Mouse (Mus musculus): ENCODE data around the gene Lingo3. TPM values are rescaled to one million over a fixed set of nuclear protein-coding genes. Genes with fewer than 3 reads are reported as not detected.

Lingo3 gene
- 0.07 and 0.10 TPM in 2 replicates for polyA plus RNA-seq (2015; fragmentation: Nextera tagmentation; extraction: Ambion mirVana)

DNA sequence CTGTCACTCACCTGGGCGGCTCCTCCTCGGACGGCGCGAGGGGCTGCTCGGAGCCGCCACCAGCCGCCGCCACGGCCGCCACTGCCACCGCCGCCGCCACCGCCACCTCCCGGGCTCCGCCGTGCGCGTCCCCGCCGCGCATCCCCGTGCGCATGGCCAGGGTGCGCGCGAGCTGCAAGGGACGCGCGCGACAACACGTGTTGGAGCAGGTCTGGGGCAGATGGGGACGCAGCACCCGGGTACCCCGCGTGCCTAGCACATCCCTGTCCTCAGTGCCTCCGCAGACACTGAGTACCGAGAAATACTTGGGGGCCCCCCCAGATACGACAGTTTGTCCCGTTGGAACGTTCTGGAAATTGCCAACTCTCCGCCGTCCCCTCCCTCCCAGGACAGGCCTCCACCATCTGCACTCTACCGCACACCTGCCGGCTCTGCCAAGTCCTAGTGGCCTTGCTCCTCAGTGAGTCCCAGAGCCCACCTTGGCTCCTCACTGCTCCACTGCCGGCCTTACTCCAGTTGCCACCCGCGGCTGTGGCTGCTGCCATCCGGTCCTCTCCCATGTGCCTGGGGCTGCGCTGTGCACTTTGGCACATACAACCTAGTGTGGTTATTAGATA lies at the start of gene Lingo3:
TSS of gene Lingo3 (minus strand) at position 109 of the 617 bp plus-strand sequence.
- Histone ChIP-seq H3K36me3 (ENCODE audit: control insufficient read depth, insufficient read depth, low read length) (no peaks in the 10 kb centered on the region), H3K4me1 (ENCODE audit: control insufficient read depth, insufficient read depth, low read length) (peaks cover 9% of the 10 kb centered on the region), H3K9ac (ENCODE audit: low read depth, low read length) (peak within 1 kb of the TSS; percentile 48), H3K27ac (ENCODE audit: low read length) (no peak within 1 kb of the TSS), H3K27me3 (replicated peaks; ENCODE audit: control insufficient read depth, insufficient read depth, low read length) (peaks cover 30% of the 10 kb centered on the region), H3K4me3 (ENCODE audit: low read length) (peak within 1 kb of the TSS; percentile 48), H3K4me2 (ENCODE audit: low read depth, low read length) (peak within 1 kb of the TSS; percentile 77), H3K9me3 (ENCODE audit: control insufficient read depth, low read length) (no peaks in the 10 kb centered on the region)
- WGBS = 7% methylated on average over 31 of the region's 51 CpGs
- peak; percentile 36; the same call in 1 of the 2 replicates for ATAC-seq

DNA sequence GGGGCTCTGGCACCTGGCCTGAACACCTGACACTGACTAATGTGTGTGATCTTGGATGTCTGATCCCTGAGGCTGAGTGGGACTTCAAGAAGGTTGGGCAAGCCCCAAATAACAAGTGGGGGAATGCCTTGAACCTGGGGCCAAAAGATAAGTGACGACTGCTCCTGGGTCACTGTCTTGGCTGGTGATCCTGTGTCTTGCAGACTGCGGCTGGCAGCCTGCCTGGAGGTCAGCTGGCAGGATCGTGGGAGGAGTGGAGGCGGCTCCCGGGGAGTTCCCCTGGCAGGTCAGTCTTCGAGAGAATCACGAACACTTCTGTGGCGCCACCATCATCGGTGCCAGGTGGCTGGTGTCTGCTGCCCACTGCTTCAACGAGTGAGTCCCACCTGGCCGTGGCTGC lies 43.3 kb upstream of the Lingo3 start:
- H3K27me3 ChIP-seq (replicated peaks; ENCODE audit: control insufficient read depth, insufficient read depth, low read length) = 0 out of 2 replicates have a peak, but pooled peaks cover 8% of the 10 kb centered on the region
- no peaks in the 10 kb centered on the region for H3K4me1 ChIP-seq (ENCODE audit: control insufficient read depth, insufficient read depth, low read length)
- no peak overlapping the region for H3K4me2 ChIP-seq (ENCODE audit: low read depth, low read length)
- H3K9me3 ChIP-seq (ENCODE audit: control insufficient read depth, low read length) = no peaks in the 10 kb centered on the region
- 58% methylated on average over 11 of the region's 11 CpGs for WGBS
- ATAC-seq = no peak
- H3K4me3 ChIP-seq (ENCODE audit: low read length) = no peak overlapping the region
- H3K9ac ChIP-seq (ENCODE audit: low read depth, low read length) = no peak overlapping the region
- no peak overlapping the region for H3K27ac ChIP-seq (ENCODE audit: low read length)
- H3K36me3 ChIP-seq (ENCODE audit: control insufficient read depth, insufficient read depth, low read length) = no peaks in the 10 kb centered on the region

DNA sequence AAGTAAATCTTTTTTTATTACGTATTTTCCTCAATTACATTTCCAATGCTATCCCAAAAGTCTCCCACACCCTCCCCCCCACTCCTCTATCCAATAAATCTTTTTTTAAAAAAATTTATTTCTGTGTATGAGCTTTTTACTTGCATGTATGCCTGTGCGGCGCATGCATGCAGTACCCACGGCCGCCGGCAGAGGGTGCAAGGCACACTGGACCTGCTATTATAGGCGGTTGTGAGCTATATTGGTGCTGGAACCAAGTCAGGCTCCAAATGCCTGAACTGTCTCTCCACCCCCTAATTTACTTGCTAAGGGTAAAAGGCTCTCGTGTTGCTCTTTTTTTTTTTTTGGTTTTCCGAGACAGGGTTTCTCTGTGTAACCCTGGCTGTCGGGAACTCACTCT lies 37.5 kb upstream of the Lingo3 start:
- H3K4me2 ChIP-seq (ENCODE audit: low read depth, low read length) = no peak overlapping the region
- no peaks in the 10 kb centered on the region for H3K9me3 ChIP-seq (ENCODE audit: control insufficient read depth, low read length)
- H3K27ac ChIP-seq (ENCODE audit: low read length) = no peak overlapping the region
- H3K9ac ChIP-seq (ENCODE audit: low read depth, low read length) = no peak overlapping the region
- WGBS = 29% methylated on average over 10 of the region's 10 CpGs
- H3K4me3 ChIP-seq (ENCODE audit: low read length) = no peak overlapping the region
- no peaks in the 10 kb centered on the region for H3K4me1 ChIP-seq (ENCODE audit: control insufficient read depth, insufficient read depth, low read length)
- no peaks in the 10 kb centered on the region for H3K27me3 ChIP-seq (replicated peaks; ENCODE audit: control insufficient read depth, insufficient read depth, low read length)
- no peaks in the 10 kb centered on the region for H3K36me3 ChIP-seq (ENCODE audit: control insufficient read depth, insufficient read depth, low read length)
- no peak for ATAC-seq

DNA sequence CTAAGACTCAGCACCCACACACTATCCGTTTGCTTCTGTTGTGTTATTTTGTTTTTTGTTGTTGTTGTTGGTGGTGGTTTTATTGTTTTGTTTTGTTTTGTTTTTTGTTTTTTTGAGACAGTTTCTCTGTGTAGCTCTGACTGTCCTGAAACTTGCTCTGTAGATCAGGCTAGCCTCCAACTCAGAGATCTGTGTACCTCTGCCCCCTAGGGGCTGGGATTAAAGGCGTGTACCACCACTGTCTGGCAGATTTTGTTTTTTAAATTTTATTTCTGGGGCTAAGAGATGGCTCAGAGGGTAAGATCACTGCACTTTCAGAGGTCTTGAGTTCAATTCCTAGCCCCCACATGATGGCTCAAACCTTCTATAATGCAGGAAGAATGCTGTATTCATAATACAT lies 37.1 kb upstream of the Lingo3 start:
- Histone ChIP-seq H3K4me3 (ENCODE audit: low read length) (no peak overlapping the region), H3K4me1 (ENCODE audit: control insufficient read depth, insufficient read depth, low read length) (no peaks in the 10 kb centered on the region), H3K9ac (ENCODE audit: low read depth, low read length) (no peak overlapping the region), H3K9me3 (ENCODE audit: control insufficient read depth, low read length) (no peaks in the 10 kb centered on the region), H3K27me3 (replicated peaks; ENCODE audit: control insufficient read depth, insufficient read depth, low read length) (no peaks in the 10 kb centered on the region), H3K4me2 (ENCODE audit: low read depth, low read length) (no peak overlapping the region), H3K27ac (ENCODE audit: low read length) (no peak overlapping the region), H3K36me3 (ENCODE audit: control insufficient read depth, insufficient read depth, low read length) (no peaks in the 10 kb centered on the region)
- WGBS = 76% methylated on average over 2 of the region's 2 CpGs
- ATAC-seq = no peak

DNA sequence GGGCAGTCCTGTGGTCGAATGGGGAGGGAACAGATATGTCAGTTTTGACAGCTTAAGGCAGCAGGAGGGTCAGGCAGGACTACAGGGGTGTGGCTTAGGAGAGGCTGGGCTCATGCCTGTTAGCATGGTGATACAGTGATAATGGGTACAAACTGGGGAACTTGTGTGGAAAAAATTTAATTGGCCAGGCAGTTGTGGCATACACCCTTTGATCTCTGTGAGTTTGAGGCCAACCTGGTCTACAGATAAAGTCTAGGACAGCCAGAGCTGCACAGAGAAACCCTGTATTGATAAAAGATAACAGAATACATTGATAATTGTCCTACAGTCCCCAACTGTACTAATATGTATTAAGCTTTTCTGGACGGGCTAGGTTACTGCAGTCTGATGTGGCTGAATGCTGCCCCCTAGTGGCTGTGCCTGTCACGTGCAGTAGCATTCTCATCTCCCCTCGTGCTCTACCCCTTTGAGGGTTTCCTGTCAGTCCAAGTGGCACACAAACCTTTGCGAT lies 36.3 kb upstream of the Lingo3 start:
- Histone ChIP-seq H3K4me1 (ENCODE audit: control insufficient read depth, insufficient read depth, low read length) (no peaks in the 10 kb centered on the region), H3K9ac (ENCODE audit: low read depth, low read length) (no peak overlapping the region), H3K36me3 (ENCODE audit: control insufficient read depth, insufficient read depth, low read length) (no peaks in the 10 kb centered on the region), H3K9me3 (ENCODE audit: control insufficient read depth, low read length) (no peaks in the 10 kb centered on the region), H3K27me3 (replicated peaks; ENCODE audit: control insufficient read depth, insufficient read depth, low read length) (no peaks in the 10 kb centered on the region), H3K4me2 (ENCODE audit: low read depth, low read length) (no peak overlapping the region), H3K27ac (ENCODE audit: low read length) (no peak overlapping the region), H3K4me3 (ENCODE audit: low read length) (no peak overlapping the region)
- WGBS = 19% methylated on average over 5 of the region's 5 CpGs
- ATAC-seq = peak; percentile 54

DNA sequence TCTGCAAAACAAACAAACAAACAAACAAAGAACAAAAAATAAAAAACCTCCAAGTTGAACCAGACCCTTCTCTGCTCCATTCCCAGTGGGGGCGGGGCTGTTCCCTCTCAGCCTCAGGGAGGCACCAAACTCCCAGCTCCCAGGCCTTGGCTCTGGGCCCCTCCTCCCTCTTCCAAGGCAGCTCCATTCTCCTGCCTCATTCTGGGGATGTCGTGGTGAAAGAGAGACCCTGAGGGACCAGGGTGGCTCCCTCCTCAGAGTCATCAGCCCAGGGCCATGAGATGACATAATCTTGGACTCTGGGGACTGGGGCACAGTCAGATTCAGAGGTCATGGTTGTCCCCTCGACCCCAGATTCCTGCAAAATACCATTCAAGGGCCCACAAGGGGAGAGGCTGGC lies 32.8 kb upstream of the Lingo3 start:
- Histone ChIP-seq H3K36me3 (ENCODE audit: control insufficient read depth, insufficient read depth, low read length) (no peaks in the 10 kb centered on the region), H3K9me3 (ENCODE audit: control insufficient read depth, low read length) (no peaks in the 10 kb centered on the region), H3K27ac (ENCODE audit: low read length) (no peak overlapping the region), H3K4me3 (ENCODE audit: low read length) (no peak overlapping the region), H3K9ac (ENCODE audit: low read depth, low read length) (no peak overlapping the region), H3K27me3 (replicated peaks; ENCODE audit: control insufficient read depth, insufficient read depth, low read length) (no peaks in the 10 kb centered on the region), H3K4me1 (ENCODE audit: control insufficient read depth, insufficient read depth, low read length) (no peaks in the 10 kb centered on the region), H3K4me2 (ENCODE audit: low read depth, low read length) (no peak overlapping the region)
- WGBS = 19% methylated on average over 3 of the region's 3 CpGs
- no peak for ATAC-seq

DNA sequence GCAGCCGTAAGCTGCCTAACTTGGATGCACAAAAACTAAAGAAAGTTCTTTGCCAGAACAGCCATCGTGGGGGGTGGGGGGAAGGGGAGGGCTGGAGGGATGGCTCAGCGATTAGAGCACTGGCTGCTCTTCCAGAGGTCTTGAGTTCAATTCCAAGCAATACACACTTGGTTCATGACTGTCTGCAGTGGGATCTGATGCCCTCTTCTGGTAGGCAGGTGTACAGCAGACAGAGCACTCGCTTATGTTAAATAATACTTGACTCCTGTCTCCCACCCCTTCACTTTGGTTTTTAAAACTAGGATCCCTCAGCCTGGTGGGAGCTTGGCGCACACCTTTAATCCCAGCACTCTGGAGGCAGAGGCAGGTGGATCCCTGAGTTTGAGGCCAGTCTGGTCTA lies 32.2 kb upstream of the Lingo3 start:
- ATAC-seq = peak; percentile 38; the same call in 1 of the 2 replicates

DNA sequence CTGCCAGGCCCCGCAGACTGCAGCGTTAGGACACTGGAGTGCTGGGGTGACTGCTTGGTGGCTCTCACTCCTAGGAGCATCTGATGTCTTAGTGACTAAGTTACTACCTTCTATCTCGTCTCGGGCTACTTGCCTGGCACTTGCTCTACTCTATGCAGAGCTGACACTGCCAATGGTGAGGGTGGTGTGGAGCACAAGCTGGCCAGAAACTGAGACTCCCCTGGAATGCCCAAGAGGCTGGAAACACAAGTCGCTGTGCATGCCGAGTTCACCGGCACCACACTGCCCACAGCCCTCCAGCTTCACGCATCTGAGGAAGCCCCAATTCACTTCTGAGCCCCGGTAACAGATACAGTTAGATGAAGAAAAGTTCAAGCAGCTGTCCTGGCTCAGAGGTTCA lies 30.2 kb upstream of the Lingo3 start:
- no peaks in the 10 kb centered on the region for H3K36me3 ChIP-seq (ENCODE audit: control insufficient read depth, insufficient read depth, low read length)

More for the DNA sequence above, 32.2 kb upstream of the Lingo3 start:
- H3K36me3 ChIP-seq (ENCODE audit: control insufficient read depth, insufficient read depth, low read length) = no peaks in the 10 kb centered on the region
- no peaks in the 10 kb centered on the region for H3K4me1 ChIP-seq (ENCODE audit: control insufficient read depth, insufficient read depth, low read length)
- WGBS = 27% methylated on average over 5 of the region's 5 CpGs
- no peak overlapping the region for H3K9ac ChIP-seq (ENCODE audit: low read depth, low read length)
- H3K4me2 ChIP-seq (ENCODE audit: low read depth, low read length) = no peak overlapping the region
- H3K27ac ChIP-seq (ENCODE audit: low read length) = no peak overlapping the region
- H3K4me3 ChIP-seq (ENCODE audit: low read length) = no peak overlapping the region
- no peaks in the 10 kb centered on the region for H3K27me3 ChIP-seq (replicated peaks; ENCODE audit: control insufficient read depth, insufficient read depth, low read length)
- H3K9me3 ChIP-seq (ENCODE audit: control insufficient read depth, low read length) = no peaks in the 10 kb centered on the region

DNA sequence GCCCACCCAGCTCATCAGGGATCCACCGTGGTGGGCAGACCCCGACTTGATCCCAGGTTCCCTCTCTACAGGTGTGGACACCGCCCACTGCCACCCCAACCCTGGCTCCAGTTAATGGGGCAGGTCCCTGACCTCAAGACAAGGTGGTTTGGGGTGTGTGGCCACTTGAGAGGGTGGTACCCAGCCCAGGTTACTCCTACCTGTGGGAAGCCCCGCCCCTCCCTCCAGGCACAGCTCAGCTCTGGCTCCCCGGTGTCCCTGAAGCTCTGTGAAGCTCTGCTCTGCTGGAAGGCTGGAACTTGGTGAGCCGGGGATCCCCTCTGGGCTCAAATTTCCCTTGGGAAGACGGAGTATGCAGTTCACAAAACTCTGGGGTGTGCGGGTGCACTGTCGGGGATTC lies 27.7 kb upstream of the Lingo3 start, which contains the start of gene Tmprss9:
TSS of gene Tmprss9 (plus strand) at position 268 of the 400 bp plus-strand sequence.
- H3K9me3 ChIP-seq (ENCODE audit: control insufficient read depth, low read length) = no peaks in the 10 kb centered on the region
- H3K9ac ChIP-seq (ENCODE audit: low read depth, low read length) = no peak within 1 kb of the TSS
- 0 out of 2 replicates have a peak, but pooled peaks cover 3% of the 10 kb centered on the region for H3K36me3 ChIP-seq (ENCODE audit: control insufficient read depth, insufficient read depth, low read length)
- H3K4me2 ChIP-seq (ENCODE audit: low read depth, low read length) = no peak within 1 kb of the TSS
- H3K4me3 ChIP-seq (ENCODE audit: low read length) = no peak within 1 kb of the TSS
- 21% methylated on average over 9 of the region's 9 CpGs for WGBS
- no peaks in the 10 kb centered on the region for H3K4me1 ChIP-seq (ENCODE audit: control insufficient read depth, insufficient read depth, low read length)
- no peak for ATAC-seq
- H3K27me3 ChIP-seq (replicated peaks; ENCODE audit: control insufficient read depth, insufficient read depth, low read length) = no peaks in the 10 kb centered on the region
- no peak within 1 kb of the TSS for H3K27ac ChIP-seq (ENCODE audit: low read length)

More for the DNA sequence above, 30.2 kb upstream of the Lingo3 start:
- H3K4me2 ChIP-seq (ENCODE audit: low read depth, low read length) = no peak overlapping the region
- H3K9me3 ChIP-seq (ENCODE audit: control insufficient read depth, low read length) = no peaks in the 10 kb centered on the region
- H3K4me3 ChIP-seq (ENCODE audit: low read length) = no peak overlapping the region
- H3K27ac ChIP-seq (ENCODE audit: low read length) = no peak overlapping the region
- 74% methylated on average over 9 of the region's 9 CpGs for WGBS
- H3K9ac ChIP-seq (ENCODE audit: low read depth, low read length) = no peak overlapping the region
- no peaks in the 10 kb centered on the region for H3K27me3 ChIP-seq (replicated peaks; ENCODE audit: control insufficient read depth, insufficient read depth, low read length)
- ATAC-seq = no peak
- H3K4me1 ChIP-seq (ENCODE audit: control insufficient read depth, insufficient read depth, low read length) = no peaks in the 10 kb centered on the region
